Mouse (Mus musculus) erythroblast, embryonic 14.5 days (primary cell): ENCODE results near the gene Ntn4.

Experiments
- GATA1 ChIP-seq: IDR thresholded peaks from 2 replicates; pipeline ENCODE4 v1.6.1; 2012; ENCODE audit warnings: low read length, inconsistent platforms, mixed read lengths
- TAL1 ChIP-seq: IDR thresholded peaks from 3 replicates; pipeline ENCODE4 v1.6.1; 2012; ENCODE audit warnings: low read length, inconsistent platforms, mixed read lengths

DNA sequence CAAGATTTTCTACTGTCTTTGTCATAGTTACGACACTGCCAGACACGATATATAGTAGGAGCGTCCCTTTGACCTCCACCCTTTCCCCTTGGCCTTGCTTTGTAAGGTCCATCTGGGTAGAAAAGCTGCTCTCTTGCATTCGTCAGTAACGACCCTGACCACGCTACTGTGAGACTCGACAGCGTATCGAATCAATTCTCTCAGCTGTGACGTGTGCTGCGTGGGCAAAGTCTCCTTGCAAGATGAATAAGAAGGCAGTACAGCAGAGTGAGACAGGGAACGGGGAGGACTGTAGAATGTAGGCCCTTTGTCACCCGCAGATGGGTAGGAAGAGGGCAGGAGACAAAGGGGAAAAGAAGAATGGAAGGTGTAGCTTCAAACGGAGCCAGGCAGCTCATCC lies 110.8 kb downstream of the Ntn4 start:
- TF ChIP-seq GATA1 (no peak), TAL1 (no peak)
